Mouse (Mus musculus) small intestine, adult 2 months (tissue): Measurements from ENCODE around the gene BC107364.

Experiments
- CTCF ChIP-seq: fragments of 200-500 bp; IDR thresholded peaks from 2 replicates; pipeline ENCODE4 v1.5.1; 2012; ENCODE audit warnings: low read depth, mild to moderate bottlenecking, control low read depth, inconsistent platforms, low read length, moderate library complexity, mixed read lengths; ENCODE audit not compliant: insufficient replicate concordance, insufficient read length; ENCODE audit errors: extremely low read depth
- POLR2A ChIP-seq: fragments of 200-500 bp; IDR thresholded peaks from 2 replicates; pipeline ENCODE4 v1.6.1; 2012; ENCODE audit warnings: low read depth, mild to moderate bottlenecking, control low read depth, inconsistent platforms, low read length, moderate library complexity

DNA sequence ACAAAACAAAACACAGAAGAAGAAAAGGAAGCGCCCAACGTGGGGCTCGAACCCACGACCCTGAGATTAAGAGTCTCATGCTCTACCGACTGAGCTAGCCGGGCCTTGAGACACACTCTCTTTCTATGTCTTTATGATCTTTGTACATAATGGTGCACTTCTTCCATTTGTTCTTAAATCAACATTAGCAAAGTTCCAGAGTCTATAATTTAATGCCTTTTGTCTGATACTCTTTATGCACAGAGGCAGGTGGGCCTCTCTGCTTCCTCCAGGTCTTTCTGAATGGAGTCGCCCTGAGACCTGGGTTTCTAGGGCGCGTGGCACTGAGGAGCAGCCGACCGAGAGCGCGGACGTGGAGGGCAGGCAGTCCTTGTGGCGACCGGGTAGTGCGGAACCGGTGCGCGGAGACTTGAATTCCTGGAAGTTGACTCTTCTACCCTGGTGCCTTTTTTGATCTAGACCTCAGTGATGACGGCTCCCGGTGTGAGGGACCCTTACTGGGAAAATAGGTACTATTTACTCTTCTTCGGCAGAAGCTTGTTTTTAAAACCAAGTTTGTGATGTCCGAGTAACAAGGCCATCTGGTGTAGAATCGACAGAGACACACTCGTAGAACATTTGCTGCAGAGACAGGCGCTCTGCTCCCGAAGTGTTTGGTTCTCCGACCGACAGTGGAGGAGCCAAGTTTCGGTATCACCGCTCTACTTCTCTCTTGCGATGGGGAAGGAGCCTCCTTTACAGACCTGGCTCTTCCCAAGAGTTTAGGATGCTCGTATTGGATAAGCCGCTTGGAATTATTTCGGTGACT is 47.6 kb upstream of the BC107364 start:
- TF ChIP-seq POLR2A (no peak), CTCF (no peak)
